Mouse (Mus musculus) thymus, postnatal 14 days (tissue): ENCODE results near the gene Morn1.
A peak's percentile ranks its signal among the peaks of the same experiment; 100 is the strongest.

Source experiments
- DNase-seq: peaks from one replicate; pipeline ENCODE4 v3.0.0; 2021

The Morn1 gene

GRCm38 (mm10) chr4:155120583-155120982, 34.2 kb downstream of the Morn1 start:
- no peak for DNase-seq

GRCm38 (mm10) chr4:155121222-155121621, 34.8 kb downstream of the Morn1 start:
- no peak for DNase-seq

- no peak for DNase-seq
Observed at GRCm38 (mm10) chr4:155121915-155122443, 35.6 kb downstream of the Morn1 start.

GRCm38 (mm10) chr4:155122444-155123040, 36.2 kb downstream of the Morn1 start:
- no peak for DNase-seq

- no peak for DNase-seq
Observed at GRCm38 (mm10) chr4:155123868-155124534, 37.6 kb downstream of the Morn1 start.

- DNase-seq: no peak
Observed at GRCm38 (mm10) chr4:155125310-155125709, 38.9 kb downstream of the Morn1 start.

GRCm38 (mm10) chr4:155126194-155126593, 39.8 kb downstream of the Morn1 start:
- DNase-seq: no peak

- DNase-seq: peak; percentile 45
Observed at GRCm38 (mm10) chr4:155126602-155127372, 40.4 kb downstream of the Morn1 start.

- no peak for DNase-seq
Observed at GRCm38 (mm10) chr4:155128411-155128810, 42.0 kb downstream of the Morn1 start.

- peak; percentile 75 for DNase-seq
Observed at GRCm38 (mm10) chr4:155129132-155129917, 42.9 kb downstream of the Morn1 start.

- no peak for DNase-seq
Observed at GRCm38 (mm10) chr4:155129996-155130395, 43.6 kb downstream of the Morn1 start.

- no peak for DNase-seq
Observed at GRCm38 (mm10) chr4:155130616-155131015, 44.2 kb downstream of the Morn1 start.

- DNase-seq: no peak
Observed at GRCm38 (mm10) chr4:155133188-155133587, 46.8 kb downstream of the Morn1 start.

GRCm38 (mm10) chr4:155133658-155134417, 47.5 kb downstream of the Morn1 start:
- no peak for DNase-seq

- no peak for DNase-seq
Observed at GRCm38 (mm10) chr4:155134686-155135172, 48.4 kb downstream of the Morn1 start.

- no peak for DNase-seq
Observed at GRCm38 (mm10) chr4:155135909-155136585, 49.7 kb downstream of the Morn1 start.

- DNase-seq: no peak
Observed at GRCm38 (mm10) chr4:155137891-155138290, 51.5 kb downstream of the Morn1 start.

GRCm38 (mm10) chr4:155138451-155138850, 52.1 kb downstream of the Morn1 start:
- no peak for DNase-seq

- no peak for DNase-seq
Observed at GRCm38 (mm10) chr4:155139281-155140045, 53.1 kb downstream of the Morn1 start.

- DNase-seq: no peak
Observed at GRCm38 (mm10) chr4:155140150-155140549, 53.8 kb downstream of the Morn1 start.
